Mouse (Mus musculus): ENCODE measurements around the gene Retreg1. TPM values are rescaled to one million over a fixed set of nuclear protein-coding genes. Genes with fewer than 3 reads are reported as not detected.

Retreg1 gene
- 1.6 and 1.8 TPM in 2 replicates for polyA plus RNA-seq (2016; fragmentation: Nextera tagmentation; extraction: Ambion mirVana)

DNA sequence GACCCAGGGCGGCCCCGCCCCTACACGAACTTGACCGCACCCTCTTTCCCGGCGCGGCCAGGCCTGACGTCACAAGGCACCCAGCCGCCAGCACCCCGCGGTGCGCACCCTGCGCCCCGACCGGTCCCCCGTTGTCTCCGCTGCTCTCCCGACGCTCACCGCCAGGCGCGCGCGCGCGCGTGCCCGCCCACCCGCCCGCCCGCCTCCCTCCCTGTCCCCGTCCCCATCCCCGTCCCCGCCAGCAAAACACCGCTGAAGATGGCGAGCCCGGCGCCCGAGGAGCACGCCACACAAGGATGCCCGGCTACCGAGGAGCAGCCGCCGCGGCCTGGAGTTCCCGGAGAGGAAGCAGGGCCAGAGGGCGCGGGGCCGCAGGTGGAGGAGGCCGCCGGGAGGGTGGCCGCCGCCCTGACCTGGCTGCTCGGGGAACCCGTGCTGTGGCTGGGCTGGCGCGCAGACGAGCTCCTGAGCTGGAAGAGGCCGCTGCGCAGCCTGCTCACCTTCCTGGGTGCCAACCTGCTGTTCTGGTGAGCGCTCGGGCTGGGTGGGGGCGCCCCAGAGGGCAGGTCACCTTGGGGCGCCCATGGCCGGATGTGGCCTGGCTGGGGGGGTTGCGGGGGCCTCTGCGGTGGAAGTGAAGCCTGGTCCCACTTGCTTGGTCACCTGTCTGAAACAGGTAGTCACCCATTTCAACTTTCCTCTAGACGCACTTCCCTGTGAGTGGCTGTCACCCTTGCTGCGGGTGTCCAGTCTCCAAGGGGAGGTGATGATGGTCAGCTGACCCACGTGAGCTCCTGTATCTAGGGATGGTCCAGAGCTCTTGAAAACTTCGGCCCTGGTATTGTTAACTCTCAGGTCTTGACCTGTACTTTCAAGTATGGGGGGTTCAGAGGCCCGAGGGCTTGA lies at the start of gene Retreg1:
Gene Retreg1 (plus strand): TSS at position 95 of the 906 bp plus-strand sequence.
- Histone ChIP-seq H3K27me3 (ENCODE audit: poor library complexity, severe bottlenecking) (peaks cover 45% of the 10 kb centered on the region), H3K27ac (peak within 1 kb of the TSS; percentile 86), H3K4me1 (peaks cover 35% of the 10 kb centered on the region), H3K9me3 (no peaks in the 10 kb centered on the region), H3K4me3 (peak within 1 kb of the TSS; percentile 90), H3K36me3 (replicated peaks) (no peaks in the 10 kb centered on the region)
- peak; percentile 51 for DNase-seq (ENCODE audit: extremely low spot score, low spot score)
- WGBS = under 1% methylated on average over 72 of the region's 72 CpGs

DNA sequence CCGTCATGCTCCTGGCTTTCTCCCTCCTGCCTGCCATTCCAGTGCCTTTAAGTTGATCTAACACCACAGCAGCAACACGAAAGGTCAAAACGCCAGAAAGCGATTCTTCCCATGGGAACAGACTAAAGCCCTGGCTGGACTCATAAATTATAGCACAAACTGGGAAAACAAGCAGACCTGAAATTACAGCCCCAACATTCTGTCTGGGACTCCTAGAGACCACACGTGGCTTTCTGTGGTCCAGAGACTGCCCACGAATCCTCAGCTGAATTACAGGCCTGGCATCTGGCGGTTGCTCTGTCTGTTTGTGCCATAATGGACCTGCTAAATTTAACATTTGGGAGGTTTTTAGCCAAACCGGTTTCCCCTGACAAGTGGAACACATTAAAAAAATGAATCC lies 48.9 kb upstream of the Retreg1 start:
- Histone ChIP-seq H3K36me3 (replicated peaks) (peaks cover 98% of the 10 kb centered on the region), H3K27ac (no peak overlapping the region), H3K4me3 (no peak overlapping the region), H3K27me3 (ENCODE audit: poor library complexity, severe bottlenecking) (no peaks in the 10 kb centered on the region), H3K4me1 (no peaks in the 10 kb centered on the region), H3K9me3 (no peaks in the 10 kb centered on the region)
- 90% methylated on average over 8 of the region's 8 CpGs for WGBS
- DNase-seq (ENCODE audit: extremely low spot score, low spot score) = no peak

DNA sequence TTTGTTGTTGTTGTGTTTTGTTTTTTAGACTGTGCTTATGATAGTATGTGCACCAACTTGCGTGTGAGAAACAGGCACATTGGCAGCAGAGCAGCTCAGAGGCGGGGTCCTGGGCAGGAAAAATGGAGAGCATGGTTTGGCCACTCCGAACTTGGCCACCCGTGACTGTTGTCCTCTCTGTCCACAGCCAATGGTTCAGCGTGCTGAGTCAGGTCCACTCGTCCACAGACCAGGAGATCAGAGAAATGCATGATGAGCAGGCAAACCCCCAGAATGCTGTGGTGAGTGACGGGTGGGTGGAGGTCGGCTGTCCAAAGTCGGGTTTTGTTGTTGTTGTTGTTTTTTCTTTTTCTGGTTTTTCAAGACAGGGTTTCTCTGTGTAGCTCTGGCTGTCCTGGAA lies 47.5 kb upstream of the Retreg1 start:
- H3K27ac ChIP-seq = no peak overlapping the region
- DNase-seq (ENCODE audit: extremely low spot score, low spot score) = no peak
- no peak overlapping the region for H3K4me3 ChIP-seq
- peaks cover 98% of the 10 kb centered on the region for H3K36me3 ChIP-seq (replicated peaks)
- no peaks in the 10 kb centered on the region for H3K9me3 ChIP-seq
- WGBS = 94% methylated on average over 9 of the region's 9 CpGs
- no peaks in the 10 kb centered on the region for H3K27me3 ChIP-seq (ENCODE audit: poor library complexity, severe bottlenecking)
- no peaks in the 10 kb centered on the region for H3K4me1 ChIP-seq

DNA sequence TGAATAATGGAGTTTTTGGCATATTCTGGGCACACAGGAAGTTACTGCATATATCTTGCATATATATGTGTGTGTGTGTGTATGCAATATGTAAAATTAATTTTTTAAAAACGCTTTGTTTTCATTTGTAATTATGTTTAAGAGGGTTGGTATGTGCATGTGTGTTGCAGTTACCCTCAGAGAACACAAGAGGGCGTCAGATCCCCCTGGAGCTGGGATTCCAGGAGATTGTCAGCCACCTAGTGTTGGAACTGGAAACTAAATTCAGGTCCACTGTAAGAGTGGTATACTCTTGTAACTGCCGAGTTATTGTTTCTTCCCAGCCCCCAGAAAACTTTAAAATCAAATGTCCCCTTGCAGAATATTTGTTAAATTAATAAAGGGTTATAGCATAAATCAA lies 46.6 kb upstream of the Retreg1 start:
- Histone ChIP-seq H3K4me3 (no peak overlapping the region), H3K4me1 (no peaks in the 10 kb centered on the region), H3K27ac (no peak overlapping the region), H3K27me3 (ENCODE audit: poor library complexity, severe bottlenecking) (no peaks in the 10 kb centered on the region), H3K36me3 (replicated peaks) (peaks cover 98% of the 10 kb centered on the region), H3K9me3 (no peaks in the 10 kb centered on the region)
- WGBS = 65% methylated on average over 3 of the region's 3 CpGs
- no peak for DNase-seq (ENCODE audit: extremely low spot score, low spot score)

DNA sequence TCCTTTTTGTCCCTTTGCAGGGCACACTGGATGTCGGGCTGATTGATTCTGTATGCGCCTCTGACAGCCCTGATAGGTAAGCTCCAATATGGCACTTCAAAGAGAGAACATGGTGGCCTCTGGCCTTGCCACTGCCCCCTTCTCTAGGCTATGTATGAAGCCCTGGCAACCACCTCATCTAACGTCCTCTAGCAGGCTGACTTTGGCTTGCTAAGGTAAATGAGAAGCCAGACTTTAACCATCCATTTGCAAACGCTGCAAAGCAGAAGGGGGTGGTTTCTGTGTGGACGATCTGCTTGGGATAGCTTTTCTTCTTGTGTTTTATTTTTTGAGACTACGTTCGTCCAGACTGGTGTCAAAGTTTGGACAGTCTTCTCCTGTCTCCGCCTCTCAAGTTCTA lies 45.8 kb upstream of the Retreg1 start:
- 94% methylated on average over 8 of the region's 8 CpGs for WGBS
- no peaks in the 10 kb centered on the region for H3K4me1 ChIP-seq
- H3K9me3 ChIP-seq = no peaks in the 10 kb centered on the region
- no peak for DNase-seq (ENCODE audit: extremely low spot score, low spot score)
- peaks cover 99% of the 10 kb centered on the region for H3K36me3 ChIP-seq (replicated peaks)
- H3K27me3 ChIP-seq (ENCODE audit: poor library complexity, severe bottlenecking) = no peaks in the 10 kb centered on the region
- no peak overlapping the region for H3K4me3 ChIP-seq
- no peak overlapping the region for H3K27ac ChIP-seq

DNA sequence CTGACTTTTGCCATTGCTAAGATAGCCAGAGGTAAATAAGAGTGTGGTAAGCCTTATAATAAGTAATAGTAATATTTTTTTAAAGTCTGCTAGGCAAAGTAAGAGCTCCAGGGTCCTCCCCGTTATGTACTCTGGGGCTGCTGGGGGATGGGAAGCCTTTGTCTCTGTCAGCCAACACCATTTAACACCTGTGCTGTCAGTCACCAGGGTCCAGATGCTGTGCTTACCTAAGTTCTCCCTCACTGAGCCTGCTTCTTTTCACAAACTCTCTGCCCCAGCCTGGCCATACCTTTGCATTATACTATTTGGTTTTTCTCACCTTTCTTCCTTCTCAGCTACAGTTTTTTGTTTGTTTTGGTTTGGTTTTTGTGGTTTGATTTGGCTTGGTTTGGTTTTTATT lies 45.1 kb upstream of the Retreg1 start:
- no peak for DNase-seq (ENCODE audit: extremely low spot score, low spot score)
- 96% methylated on average over 1 of the region's 1 CpGs for WGBS
- no peaks in the 10 kb centered on the region for H3K27me3 ChIP-seq (ENCODE audit: poor library complexity, severe bottlenecking)
- H3K4me1 ChIP-seq = no peaks in the 10 kb centered on the region
- H3K36me3 ChIP-seq (replicated peaks) = peaks cover 100% of the 10 kb centered on the region
- H3K27ac ChIP-seq = no peak overlapping the region
- no peaks in the 10 kb centered on the region for H3K9me3 ChIP-seq
- H3K4me3 ChIP-seq = no peak overlapping the region

DNA sequence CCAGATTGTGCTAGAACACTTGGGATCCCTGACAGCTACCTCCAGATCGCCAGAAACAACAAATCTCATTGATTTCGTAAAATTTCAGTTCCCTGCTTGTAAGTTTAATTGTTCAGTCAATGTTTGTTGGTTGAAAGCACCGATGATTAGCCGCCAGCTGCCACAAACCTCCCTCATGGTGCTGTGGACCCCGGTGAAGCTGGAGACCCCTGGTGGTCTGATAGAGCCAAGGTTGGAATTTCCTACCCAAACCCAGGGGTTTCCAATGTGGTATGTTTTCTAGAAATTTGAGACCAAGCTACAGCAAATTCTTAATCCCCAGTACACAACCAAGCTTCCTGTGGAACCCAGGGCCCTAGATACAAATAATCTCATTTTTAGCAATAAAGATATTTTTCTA lies 41.3 kb upstream of the Retreg1 start:
- peaks cover 100% of the 10 kb centered on the region for H3K36me3 ChIP-seq (replicated peaks)
- H3K27me3 ChIP-seq (ENCODE audit: poor library complexity, severe bottlenecking) = no peaks in the 10 kb centered on the region
- no peak for DNase-seq (ENCODE audit: extremely low spot score, low spot score)
- no peak overlapping the region for H3K4me3 ChIP-seq
- WGBS = 90% methylated on average over 5 of the region's 5 CpGs
- H3K9me3 ChIP-seq = no peaks in the 10 kb centered on the region
- H3K4me1 ChIP-seq = no peaks in the 10 kb centered on the region
- H3K27ac ChIP-seq = no peak overlapping the region

DNA sequence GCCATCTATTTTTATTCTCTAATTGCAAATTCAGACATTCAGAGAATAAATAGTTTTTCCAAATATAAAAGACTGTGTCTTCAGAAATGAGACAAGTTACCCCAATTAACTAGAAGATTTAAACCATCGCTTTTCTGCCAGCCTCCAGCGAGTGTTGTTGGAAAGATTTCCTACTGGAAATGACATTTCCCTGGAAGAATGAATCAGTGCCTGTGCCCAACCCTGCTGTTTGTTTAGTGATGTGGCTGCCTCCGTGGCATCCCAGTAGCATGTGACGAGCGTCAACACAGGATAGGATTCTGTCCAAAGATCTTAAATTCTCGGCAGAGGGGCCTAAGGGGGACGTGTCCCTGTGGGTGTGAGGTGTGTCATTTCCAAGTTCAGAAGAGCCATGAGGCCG lies 40.8 kb upstream of the Retreg1 start:
- H3K4me1 ChIP-seq = no peaks in the 10 kb centered on the region
- H3K9me3 ChIP-seq = no peaks in the 10 kb centered on the region
- H3K4me3 ChIP-seq = no peak overlapping the region
- no peak overlapping the region for H3K27ac ChIP-seq
- no peaks in the 10 kb centered on the region for H3K27me3 ChIP-seq (ENCODE audit: poor library complexity, severe bottlenecking)
- peaks cover 100% of the 10 kb centered on the region for H3K36me3 ChIP-seq (replicated peaks)
- no peak for DNase-seq (ENCODE audit: extremely low spot score, low spot score)
- WGBS = 89% methylated on average over 8 of the region's 8 CpGs

DNA sequence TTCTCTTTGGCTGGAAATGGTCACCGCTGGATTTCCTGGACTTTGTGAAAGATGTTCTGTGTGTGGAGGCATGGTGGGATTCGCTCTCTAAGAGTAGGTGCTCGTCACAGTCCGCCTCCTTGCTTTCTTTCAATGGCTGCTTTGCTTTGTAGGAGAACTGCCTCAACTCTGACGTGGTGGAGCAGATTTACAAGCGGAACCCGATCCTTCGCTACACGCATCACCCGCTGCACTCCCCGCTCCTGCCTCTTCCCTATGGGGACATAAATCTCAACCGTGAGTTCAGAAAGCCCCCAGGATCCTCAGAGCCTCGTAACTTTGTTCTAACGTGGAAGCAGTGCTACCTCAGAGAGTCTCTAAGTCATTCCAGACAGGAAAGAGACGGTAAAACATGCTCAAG lies 39.9 kb upstream of the Retreg1 start:
- DNase-seq (ENCODE audit: extremely low spot score, low spot score) = no peak
- Histone ChIP-seq H3K27me3 (ENCODE audit: poor library complexity, severe bottlenecking) (no peaks in the 10 kb centered on the region), H3K9me3 (no peaks in the 10 kb centered on the region), H3K36me3 (replicated peaks) (peaks cover 100% of the 10 kb centered on the region), H3K4me1 (no peaks in the 10 kb centered on the region), H3K4me3 (no peak overlapping the region), H3K27ac (no peak overlapping the region)
- 93% methylated on average over 15 of the region's 15 CpGs for WGBS

DNA sequence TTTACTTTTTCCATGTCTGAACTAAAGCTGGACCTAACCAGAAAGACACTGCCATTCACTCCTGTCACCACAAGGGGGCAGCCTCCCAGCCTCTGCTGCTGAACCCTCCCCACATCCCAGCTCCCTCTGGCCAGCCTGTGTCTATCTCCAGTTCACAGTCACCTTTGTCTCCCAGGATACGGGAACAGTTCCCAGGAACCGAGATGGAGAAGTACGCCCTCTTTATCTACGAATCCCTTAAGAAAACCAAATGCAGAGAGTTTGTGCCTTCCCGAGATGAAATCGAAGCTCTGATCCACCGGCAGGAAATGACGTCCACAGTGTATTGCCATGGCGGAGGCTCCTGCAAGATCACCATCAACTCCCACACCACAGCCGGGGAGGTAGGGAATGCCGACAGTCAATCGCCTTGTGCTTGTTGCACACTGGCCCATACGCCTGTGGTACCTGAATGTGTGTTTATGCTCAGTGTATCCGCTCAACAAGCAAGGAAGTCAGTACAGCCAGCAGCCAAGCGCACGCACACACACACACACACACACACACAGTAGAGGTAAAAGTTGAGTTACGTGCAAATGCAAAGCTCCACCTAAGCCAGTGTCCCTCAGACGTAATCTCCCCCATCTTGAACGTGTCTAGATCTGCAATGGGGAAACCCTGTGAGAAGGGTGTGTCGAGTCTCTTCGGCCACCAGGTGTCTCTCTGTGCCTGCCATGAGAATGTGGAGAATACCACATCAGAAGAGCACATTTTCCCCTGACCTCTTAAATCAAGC lies 37.5 kb upstream of the Retreg1 start:
- Histone ChIP-seq H3K9me3 (no peaks in the 10 kb centered on the region), H3K4me1 (no peaks in the 10 kb centered on the region), H3K36me3 (replicated peaks) (peaks cover 100% of the 10 kb centered on the region), H3K4me3 (no peak overlapping the region), H3K27ac (no peak overlapping the region), H3K27me3 (ENCODE audit: poor library complexity, severe bottlenecking) (no peaks in the 10 kb centered on the region)
- peak; percentile 69 for DNase-seq (ENCODE audit: extremely low spot score, low spot score)
- WGBS = 91% methylated on average over 21 of the region's 21 CpGs

DNA sequence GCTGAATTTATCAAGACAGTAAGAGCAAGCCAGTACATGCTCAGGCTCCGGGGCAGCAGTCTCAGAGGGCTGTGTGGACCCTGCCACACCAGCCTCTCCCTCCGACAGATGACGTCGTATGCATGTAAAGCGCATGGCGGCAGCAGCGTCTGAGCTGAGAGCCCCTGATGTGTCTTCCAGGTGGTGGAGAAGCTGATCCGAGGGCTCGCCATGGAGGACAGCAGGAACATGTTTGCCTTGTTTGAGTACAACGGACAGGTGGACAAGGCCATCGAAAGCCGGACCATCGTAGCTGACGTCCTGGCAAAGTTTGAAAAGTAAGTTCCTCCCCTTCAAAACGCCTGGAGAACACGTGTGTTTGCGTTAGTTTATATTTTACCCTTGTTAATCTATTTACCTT lies 36.6 kb upstream of the Retreg1 start:
- H3K4me1 ChIP-seq = no peaks in the 10 kb centered on the region
- H3K36me3 ChIP-seq (replicated peaks) = peaks cover 100% of the 10 kb centered on the region
- DNase-seq (ENCODE audit: extremely low spot score, low spot score) = no peak
- 95% methylated on average over 17 of the region's 17 CpGs for WGBS
- H3K4me3 ChIP-seq = no peak overlapping the region
- H3K27ac ChIP-seq = no peak overlapping the region
- no peaks in the 10 kb centered on the region for H3K9me3 ChIP-seq
- H3K27me3 ChIP-seq (ENCODE audit: poor library complexity, severe bottlenecking) = no peaks in the 10 kb centered on the region

DNA sequence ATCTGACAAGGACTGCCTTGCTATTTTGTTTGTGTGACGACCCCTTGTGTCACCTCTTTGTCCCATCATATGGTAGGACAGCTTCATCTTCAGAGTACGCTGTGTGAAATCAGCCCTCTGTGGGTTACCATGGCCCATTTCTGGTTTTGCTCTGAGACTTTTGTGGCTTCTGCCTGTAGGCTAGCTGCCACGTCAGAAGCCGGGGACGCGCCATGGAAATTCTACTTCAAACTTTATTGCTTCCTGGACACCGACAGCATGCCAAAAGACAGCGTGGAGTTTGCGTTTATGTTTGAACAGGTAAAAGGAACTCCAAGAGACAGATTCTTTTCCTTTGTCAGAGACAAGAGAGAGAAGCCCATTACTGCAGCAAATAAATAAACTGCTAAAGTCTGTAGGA lies 36.1 kb upstream of the Retreg1 start:
- no peaks in the 10 kb centered on the region for H3K9me3 ChIP-seq
- H3K4me3 ChIP-seq = no peak overlapping the region
- peaks cover 100% of the 10 kb centered on the region for H3K36me3 ChIP-seq (replicated peaks)
- WGBS = 96% methylated on average over 9 of the region's 9 CpGs
- no peak overlapping the region for H3K27ac ChIP-seq
- H3K27me3 ChIP-seq (ENCODE audit: poor library complexity, severe bottlenecking) = no peaks in the 10 kb centered on the region
- no peaks in the 10 kb centered on the region for H3K4me1 ChIP-seq
- DNase-seq (ENCODE audit: extremely low spot score, low spot score) = no peak

All from forebrain, embryonic 10.5 days (tissue).